Mouse (Mus musculus) neural tube, embryonic 10.5 days (tissue): ENCODE measurements around the gene Nuak1.

Experiments used
- DNase-seq: peaks from one replicate; pipeline ENCODE4 v3.0.0-alpha.2; 2017; ENCODE audit warnings: low spot score; ENCODE audit errors: extremely low spot score

The Nuak1 gene

DNA sequence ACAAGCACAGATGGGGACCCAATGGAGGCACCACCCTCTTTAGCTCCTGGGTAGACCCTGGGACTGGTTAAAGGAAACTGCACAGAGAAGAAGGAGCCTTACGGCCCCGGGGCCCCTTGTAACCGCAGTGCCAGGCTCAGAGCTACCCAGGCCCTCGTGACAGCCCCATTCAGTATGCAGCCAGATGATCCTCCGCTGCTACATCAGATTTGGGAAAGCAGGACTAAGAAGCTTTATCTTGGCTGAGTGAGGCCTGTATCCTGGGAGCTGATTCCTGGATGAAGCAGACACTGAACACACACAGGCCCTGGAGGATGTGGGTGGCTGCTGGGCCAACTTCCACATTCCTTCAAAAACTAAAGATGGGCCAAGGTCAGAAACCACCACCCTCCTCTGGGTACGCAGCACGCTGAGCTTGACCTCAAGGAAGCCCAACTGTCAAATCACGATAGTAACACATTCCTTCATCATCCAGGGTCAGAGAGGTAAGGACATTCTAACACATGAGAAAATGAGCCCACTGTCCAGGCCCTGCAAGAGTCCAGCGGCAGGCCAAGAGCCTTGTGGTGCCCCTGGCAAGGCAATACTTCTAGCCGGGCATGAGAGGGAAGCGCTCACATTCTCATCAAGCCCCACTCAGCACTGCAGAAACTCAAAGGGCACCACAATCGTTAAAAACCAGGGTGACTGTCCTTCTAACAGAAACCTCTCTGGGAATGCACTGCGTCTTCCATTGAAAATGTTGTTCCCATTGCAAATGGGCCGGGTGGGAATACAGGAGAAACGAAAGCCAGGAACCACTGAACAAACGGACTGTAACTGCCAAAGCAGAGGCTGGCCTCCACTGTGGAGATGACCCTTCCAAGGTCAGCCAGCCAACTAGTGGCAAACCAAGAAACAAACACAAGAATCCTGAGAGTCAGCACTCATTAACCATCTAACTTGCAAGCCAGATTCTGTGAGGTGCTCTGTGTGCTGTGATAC lies 29.0 kb downstream of the Nuak1 start:
- no peak for DNase-seq

DNA sequence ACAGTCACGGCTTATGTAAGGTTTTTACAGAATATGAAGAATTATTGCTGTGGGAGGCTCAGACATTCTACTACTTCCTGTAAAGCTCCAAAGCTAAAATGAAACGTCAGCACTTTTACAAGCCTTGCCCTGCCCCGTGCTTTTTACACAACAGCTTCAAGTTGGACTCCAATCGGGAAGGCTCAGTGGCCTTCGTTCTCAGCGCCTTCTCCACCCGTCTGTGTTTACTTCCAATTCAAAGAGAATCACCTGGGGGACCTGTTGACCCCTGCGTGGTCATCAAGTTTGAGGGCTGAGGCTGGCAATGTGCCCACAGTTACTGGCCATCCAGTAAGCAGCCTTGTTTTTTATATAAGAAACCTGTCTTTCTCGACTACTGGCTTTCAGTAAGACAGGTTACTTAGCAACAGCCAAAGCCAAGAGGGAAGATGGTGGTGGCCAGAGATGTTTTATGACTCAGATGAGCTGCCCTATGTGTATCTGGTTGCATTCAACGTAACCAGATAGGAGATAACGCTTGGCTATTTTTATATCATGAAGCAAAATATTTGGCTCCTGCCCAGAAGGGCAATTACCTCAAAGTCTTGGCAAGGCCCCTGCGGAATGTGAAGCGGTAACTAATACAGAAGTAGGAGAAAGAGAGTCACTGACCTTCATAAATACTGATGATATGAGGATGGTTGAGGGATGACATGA lies 31.3 kb downstream of the Nuak1 start:
- DNase-seq, result no peak

DNA sequence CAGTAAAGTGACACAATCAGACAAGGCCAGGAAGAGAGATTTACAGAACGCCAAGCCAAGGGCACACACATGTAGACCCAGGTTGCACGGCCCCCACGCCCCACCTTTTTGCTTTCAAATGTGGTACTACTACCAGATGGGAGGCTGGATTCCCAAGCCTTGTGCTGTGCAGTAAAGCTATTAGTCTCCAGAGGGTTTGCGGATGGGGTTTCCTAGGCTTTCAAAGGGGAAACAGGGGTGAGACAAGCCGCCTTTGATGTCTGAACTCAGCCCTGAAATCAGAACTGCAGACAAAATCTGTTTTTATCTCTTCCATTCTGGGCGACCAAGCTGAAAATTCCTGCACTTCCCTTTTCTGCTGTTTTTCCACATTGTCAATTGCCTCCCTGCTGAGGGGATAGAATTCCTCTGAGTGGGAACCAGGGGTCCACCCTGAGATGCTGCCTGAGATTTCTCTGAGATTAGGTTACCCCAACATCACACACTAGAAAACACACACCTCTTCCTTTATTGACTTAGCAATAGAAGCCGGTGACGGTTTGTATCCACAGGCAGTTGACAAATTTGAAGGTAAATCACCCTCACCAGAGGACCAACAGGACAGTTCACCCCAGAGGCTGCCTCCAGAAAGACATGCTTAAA lies 35.1 kb downstream of the Nuak1 start:
- no peak for DNase-seq

DNA sequence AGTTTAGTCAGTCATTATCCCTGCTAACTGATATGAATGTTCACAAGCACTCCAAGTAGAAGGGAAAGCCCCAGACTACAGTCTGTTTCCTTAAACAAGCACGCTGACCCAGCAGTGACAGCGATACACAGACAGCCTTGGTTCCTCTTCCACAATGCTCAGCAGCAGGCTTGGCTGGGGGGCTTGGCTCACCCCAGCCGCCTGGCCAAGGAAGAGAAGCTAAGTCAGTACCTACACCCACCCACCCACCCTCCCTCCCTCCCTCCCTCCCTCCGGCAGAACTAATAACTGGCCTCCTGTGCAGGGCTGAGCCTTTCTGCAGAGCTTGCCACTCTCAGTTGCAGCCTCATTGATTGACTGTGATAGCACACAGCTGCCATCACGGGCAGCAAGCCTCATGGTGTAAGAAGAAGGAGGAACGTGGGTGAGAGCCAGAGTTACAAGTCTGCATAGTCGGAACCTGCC lies 38.5 kb downstream of the Nuak1 start:
- no peak for DNase-seq

DNA sequence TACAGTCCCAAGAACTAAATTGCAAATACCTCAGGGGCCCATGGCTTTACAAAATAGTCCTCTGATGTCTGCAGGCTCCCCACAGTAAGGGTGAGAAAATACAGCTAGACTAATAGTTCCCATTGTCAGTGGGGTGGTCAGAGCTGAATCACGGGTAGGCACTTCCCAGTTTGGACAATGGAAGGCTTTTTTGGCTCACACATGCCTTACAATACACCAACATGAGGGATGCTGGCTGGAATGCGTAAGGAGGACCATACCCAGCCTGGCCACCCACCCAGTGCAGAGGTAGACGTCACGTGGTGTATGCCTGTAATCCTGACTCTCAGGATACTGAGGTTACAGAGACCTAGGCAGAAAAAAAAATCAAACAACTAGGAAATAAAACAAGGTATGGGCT lies 39.2 kb downstream of the Nuak1 start:
- DNase-seq, result no peak

DNA sequence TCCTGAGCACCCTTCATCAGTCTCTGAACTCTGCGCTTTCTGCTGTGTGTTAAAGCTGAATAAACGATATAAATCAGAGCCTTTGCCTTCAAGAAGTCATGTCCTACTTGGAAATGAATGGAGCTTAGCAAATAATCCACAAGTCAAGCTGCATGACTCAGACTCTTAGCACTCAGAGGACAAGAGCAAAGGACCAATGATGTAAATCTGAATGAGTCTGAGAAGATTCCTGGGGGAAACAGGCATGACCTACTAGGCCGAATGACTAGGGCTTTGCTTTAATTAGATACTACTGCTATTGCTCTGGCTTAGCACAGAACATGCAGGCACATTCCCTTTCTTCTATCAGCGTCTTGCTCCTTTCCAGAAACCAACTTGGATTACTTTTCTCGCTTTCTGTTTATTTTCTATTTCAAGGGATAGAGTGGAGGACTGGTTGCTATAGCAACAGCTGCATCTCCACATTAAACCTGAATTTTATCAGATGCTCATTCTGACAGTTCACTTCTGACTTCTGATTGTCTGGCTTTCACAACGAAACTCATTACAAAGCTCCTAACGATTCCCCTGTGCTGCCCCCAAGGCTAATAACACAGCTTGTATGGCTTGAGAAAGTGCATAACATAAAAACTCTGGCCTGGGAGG lies 40.2 kb downstream of the Nuak1 start:
- no peak for DNase-seq

DNA sequence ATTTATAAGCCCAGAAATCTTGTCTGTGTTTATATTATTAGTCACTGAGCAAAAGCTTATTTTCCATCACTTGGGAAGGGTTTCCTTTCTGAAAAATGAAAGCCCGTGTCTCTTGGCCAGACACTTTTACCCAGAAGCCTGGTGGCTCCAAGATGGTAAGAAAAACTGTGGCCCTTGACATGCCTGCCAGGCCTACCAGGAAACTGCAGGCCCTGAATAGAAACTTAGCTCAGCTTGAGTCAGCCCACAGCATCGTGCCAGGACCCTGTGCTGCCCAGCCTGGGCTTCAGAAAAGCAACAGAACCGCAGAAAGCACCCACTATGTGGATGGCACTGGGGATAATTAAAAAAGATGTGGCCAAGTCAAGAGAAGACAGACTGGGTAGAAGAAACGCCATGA lies 43.1 kb downstream of the Nuak1 start:
- no peak for DNase-seq

DNA sequence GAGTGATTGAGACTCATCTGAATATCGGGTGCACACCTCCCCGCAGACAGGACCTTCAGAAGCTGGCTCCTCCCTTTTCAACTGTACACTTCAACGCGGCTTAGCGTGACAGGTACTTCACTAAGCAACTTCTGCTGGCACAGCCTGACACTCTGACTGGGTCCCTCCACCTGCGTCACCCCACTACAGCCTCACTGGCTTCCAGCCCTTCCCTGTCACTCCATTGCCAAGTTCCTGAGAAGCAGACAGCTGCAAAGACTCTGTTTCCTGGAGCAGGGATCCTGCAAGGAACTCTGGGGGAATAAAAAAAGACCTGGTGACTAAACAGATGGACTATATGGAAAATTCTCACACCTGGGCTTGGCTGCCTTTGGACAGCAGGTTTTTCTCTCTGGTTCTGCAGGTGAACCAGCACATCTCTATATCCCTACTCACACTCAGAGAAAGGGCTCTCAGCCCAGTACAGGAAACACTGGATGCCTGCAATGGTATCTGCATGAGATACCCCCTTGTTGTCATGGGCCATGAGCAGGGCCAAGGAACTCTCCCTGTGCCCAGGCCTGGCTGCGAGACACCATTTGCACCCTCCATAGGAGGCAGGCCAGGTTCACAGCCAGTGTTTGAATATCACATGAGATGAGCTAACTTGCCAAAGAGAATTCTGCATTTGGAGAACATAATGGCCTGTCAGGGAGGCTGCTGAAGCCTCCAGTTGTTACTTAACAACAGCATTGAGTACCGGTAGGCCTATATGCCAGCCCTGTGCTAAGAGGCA lies 44.3 kb downstream of the Nuak1 start:
- no peak for DNase-seq

DNA sequence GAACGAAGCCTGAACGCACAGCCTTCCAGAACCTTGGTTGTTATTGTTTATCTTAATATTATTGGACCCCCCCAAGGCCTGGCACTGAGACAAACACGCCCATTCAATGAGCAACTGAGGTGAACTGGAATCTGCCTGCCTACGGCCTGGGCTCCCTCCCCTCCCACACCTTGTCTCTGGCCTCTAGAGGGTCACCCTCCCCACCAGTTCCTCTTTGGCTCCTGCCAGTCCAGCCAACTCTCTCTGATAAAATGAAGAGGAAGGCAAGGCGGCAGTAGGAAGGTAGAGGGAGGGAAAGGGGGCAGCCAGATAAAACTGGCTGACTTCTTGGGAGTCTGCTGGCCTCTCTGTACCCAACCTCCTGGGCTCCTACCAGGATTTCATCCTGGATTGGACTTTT lies 45.1 kb downstream of the Nuak1 start:
- no peak for DNase-seq

DNA sequence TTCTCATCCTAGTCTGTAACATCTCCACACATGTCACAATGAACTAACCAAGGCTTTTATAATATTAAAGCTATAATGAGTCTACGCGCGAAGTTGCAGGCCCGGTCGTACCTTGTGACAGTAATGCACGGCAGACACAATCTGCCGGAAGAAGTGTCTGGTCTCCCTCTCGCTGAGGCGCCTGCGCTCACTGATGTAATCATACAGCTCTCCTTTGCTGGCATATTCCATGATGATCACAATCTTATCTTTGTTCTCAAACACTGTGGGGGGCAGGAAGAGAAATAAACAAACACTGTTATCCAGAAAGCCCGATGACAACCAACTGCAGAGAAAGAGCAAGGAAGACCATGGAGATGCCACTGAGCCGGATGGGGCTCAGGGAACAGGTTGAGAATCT lies 46.5 kb downstream of the Nuak1 start:
- DNase-seq, result no peak

DNA sequence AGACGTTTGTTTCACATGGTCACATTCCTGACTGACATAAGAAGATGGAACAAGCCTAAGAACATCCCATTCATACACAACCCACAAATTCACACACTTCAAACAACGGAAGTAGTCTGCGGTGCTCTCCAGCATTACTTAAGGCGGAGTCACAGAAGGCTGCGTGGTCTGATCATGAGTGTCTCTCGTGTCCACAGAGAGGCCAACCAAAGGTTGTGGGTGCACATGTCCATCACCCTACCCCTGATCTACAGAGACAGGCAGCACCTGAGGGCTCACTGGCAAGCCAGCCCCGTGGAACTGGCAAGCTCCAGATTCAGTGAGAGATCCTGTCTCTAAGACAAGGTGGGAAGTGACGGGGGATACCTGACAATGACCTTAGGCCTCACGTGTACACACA lies 47.0 kb downstream of the Nuak1 start:
- DNase-seq, result no peak

DNA sequence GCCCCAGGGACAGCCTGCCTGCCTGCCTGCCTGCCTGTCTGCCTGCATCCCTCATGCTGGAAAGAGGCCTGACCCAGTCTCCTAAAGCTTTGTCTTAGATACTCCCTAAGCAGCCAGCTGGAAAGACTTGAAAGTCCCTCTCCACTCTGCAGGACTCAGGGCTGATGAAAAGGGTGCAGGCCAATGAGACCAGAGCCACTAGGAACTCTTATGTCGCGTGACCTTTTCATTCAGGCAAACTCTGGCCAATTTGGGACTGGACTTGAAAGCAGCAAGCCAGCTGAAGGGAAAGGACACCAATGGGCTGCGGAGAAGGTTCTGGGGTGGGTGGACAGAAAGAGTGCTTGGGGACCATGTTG lies 47.7 kb downstream of the Nuak1 start:
- DNase-seq, result no peak

DNA sequence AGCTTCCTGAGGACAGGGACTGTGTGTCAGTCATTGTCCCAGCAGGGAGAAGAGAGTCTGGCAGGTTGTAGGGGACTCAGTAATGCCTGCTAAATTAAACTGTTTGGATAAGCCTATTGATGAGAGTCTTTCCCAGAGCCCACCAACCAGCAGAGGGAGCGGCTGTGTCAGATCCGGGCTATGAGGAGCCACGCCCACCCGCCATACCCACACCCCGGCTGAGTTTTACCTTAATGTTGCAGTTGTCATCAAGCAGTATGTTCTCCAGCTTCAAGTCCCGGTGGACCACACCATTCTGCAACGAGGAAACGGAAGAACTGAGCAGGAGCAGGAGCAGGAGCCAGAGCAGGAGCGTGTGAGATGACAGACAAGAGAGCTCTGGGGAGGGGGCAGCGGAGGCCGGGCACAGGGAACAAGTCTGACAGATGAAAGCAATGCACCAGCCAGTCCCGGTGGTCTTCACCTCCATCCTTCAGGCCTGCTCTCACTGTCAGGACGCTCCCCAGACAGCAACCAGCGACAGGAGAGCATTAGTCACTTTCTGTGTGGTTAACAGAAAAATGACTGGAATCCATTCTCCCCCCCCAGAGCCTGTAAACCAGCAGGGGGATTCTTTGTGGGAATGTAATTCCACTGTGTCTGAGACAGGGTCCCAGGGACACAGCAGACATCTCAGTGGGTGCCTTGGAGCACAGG lies 48.2 kb downstream of the Nuak1 start:
- peak; percentile 42 for DNase-seq

DNA sequence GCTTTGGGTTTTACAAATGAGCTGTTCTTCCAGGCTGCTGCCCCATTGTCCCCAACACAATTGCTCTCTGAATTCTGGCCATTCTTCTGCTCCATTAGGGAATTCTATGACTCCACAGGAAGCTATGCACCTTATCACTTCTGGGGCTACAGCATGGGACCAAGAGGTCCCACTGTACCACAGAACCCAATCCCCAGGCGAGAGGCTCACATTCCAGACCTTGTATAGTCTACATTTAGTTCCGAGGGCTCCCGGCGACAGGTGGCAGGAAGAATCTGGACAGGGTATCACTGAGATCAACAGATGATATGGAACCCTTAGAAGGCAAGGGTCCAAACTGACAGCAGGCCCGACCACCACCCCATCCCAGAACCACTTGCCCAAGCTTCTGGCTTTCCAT lies 50.7 kb downstream of the Nuak1 start:
- no peak for DNase-seq

DNA sequence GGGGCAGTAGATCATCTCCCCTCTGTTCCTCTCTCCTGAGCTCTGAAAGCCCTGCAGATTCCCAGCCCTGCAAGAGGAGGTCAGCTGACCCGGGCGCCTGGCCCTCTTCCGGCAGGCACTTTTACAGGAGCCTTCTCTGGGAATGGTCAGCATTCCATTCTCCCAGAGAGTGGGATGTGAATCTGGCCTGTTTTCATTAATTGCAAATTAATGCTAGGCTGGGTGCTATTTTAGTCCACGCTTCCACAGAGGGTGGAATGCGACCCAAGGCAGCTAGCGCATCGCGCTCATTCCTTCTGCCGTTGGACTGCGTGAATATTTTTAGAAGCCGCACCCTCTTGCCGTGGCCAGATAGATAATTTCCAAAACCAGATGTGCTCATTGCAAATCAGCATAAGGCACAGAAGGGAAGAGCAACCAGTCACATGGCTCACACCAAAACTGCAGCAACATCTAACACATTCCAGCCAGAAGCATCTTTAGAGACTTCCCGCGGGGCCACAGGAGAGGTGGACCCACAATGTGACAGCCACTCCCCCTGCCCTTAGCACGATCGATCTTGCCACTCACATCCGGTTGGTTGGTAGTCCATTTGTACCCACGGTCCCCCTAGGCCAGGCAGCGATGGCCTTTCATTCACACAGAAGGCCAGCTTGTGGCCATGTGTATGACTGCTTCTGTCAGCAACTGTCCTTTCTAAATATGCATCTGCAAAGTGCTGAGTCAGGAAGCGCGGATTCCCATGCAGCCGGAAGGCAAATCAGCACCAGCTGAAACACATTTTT lies 51.8 kb downstream of the Nuak1 start:
- peak; percentile 43 for DNase-seq

DNA sequence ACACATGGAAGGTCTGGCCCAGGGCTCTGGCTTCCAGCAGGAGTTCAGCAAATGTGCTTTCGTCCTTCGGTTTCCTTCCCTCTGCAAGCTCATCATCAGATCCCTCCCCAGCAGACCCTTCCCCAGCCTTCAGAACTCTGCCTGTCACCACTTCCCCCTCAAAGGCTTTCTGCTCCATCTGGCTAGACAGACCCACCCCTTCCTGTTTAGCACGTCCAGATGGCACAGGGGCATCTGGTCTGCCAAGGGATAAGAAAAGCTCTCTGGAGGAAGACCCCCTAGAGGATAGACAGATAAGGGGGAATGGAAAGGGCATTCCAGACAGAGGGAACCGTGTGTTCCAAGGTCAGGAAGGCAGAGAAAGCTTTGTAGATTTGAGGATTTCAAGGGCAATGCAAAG lies 53.1 kb downstream of the Nuak1 start:
- peak; percentile 41 for DNase-seq

DNA sequence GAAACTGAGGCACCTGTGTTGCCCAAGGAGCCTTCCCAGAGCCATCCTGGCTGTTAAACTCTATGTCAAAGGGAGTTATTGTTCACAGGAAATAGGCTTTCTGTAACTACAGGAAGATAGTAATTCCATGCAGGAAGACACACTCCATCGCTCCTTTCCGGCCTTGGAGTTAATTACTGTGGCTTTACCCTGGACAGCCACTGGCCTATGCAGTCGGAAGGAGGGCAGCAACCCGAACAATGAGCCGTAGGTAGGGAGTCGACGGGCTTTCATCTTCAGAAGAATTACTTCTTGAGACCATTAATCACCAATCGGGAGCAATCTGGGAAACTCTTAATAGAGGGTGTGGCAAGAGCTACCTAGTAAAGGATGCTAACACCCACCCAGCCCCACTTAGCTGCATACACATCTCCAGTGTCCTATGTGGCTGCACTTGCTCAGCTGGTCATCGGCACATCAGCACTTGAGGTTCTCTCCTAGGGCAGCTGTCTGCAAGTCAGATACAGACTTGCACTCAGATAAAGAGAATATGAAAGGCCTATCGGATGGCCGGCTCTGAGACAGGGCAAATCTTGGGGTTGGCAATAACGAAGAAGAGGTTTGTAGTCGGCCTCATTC lies 53.7 kb downstream of the Nuak1 start:
- no peak for DNase-seq

DNA sequence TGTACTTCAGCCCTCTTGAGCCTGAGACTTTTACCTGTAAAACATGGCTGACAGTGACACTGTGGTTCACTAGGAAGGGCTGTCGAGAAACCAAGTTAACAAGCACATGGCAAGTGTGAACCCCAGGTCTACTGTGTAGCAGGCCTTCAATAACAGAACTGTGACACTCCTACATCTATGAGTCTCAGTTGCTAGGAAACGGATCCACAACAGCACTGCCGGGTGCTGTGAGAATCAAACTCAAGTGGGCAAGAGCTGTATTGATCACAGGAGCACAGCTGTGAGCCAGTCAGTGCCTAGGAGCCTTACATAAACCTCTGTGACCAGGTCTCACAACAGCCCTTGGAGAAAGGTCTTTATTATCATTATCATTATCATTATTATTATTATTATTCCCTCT lies 54.2 kb downstream of the Nuak1 start:
- no peak for DNase-seq

DNA sequence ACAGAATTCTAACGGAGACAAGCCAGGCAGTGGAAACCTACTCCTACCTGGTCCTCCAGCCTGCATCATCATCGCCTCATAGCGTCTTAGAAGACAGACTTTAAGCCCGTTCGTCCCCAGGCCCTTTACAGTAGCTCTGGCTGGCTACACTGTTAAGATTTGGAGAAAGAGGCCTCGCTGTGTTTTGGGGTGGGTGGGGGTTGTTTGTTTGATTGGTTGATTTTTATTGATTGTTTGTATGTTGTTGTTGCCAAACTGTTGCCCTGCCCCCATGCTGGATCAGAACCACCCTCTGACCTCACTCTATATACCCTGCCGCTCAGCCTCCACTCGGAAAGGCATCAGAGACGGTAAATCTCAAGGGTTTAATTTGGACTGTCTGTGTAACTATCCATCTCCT lies 55.6 kb downstream of the Nuak1 start:
- no peak for DNase-seq
